Mouse (Mus musculus) midbrain, embryonic 11.5 days (tissue): ENCODE data around the gene Lrg1. TPM values are rescaled to one million over a fixed set of nuclear protein-coding genes. Genes with fewer than 3 reads are reported as not detected.

Experiments used
- ATAC-seq: fragments of 200-750 bp; cut with Nextera tagmentation; 2 replicates; pipeline ENCODE4 v1.8.0; 2017; ENCODE audit warnings: moderate TSS enrichment, moderate library complexity; ENCODE audit not compliant: low FRiP score
- DNase-seq: peaks from one replicate; pipeline ENCODE4 v3.0.0; 2015; ENCODE audit warnings: low spot score; ENCODE audit errors: missing footprints
- H3K27ac ChIP-seq: fragments of 300-500 bp; sonication (generic); 2 replicates; pipeline ENCODE4 v1.5.1; 2014; ENCODE audit warnings: low read depth, low read length
- H3K27me3 ChIP-seq: fragments of 300-500 bp; sonication (generic); 2 replicates; pipeline ENCODE4 v1.6.1; 2014; ENCODE audit warnings: mild to moderate bottlenecking, low read length, moderate library complexity, mixed read lengths; ENCODE audit not compliant: control insufficient read depth, insufficient read depth
- H3K36me3 ChIP-seq: fragments of 300-500 bp; sonication (generic); 2 replicates; pipeline ENCODE4 v1.6.1; 2014; ENCODE audit warnings: mild to moderate bottlenecking, low read length, moderate library complexity, mixed read lengths; ENCODE audit not compliant: control insufficient read depth, insufficient read depth
- H3K4me1 ChIP-seq: fragments of 300-500 bp; sonication (generic); 2 replicates; pipeline ENCODE4 v1.6.1; 2014; ENCODE audit warnings: low read length; ENCODE audit not compliant: control insufficient read depth, insufficient read depth
- H3K4me2 ChIP-seq: fragments of 300-500 bp; sonication (generic); 2 replicates; pipeline ENCODE4 v1.6.1; 2014; ENCODE audit warnings: mild to moderate bottlenecking, moderate library complexity
- H3K4me3 ChIP-seq: fragments of 300-500 bp; sonication (generic); 2 replicates; pipeline ENCODE4 v1.5.1; 2014; ENCODE audit warnings: low read depth, low read length
- H3K9ac ChIP-seq: fragments of 300-500 bp; sonication (generic); 2 replicates; pipeline ENCODE4 v1.6.1; 2014; ENCODE audit warnings: low read length
- H3K9me3 ChIP-seq: fragments of 300-500 bp; sonication (generic); 2 replicates; pipeline ENCODE4 v1.6.1; 2016; ENCODE audit warnings: low read length; ENCODE audit not compliant: control insufficient read depth
- WGBS: fragments of 180-500 bp; shearing (Covaris S2); extraction: QIAGEN DNeasy Blood & Tissue Kit; methylation state at CpG from one replicate; pipeline ENCODE4 v1.1.7; 2014; 5-methylcytosine and 5-hydroxymethylcytosine counted together
- polyA plus RNA-seq: library from polyadenylated mRNA; unstranded; fragments of >200 nt; fragmentation: Nextera tagmentation; extraction: Ambion mirVana; gene quantifications from 2 replicates; pipeline ENCODE4 v1.2.1, GENCODE M21; 2014

The Lrg1 gene
- polyA plus RNA-seq, 1 experiment from 2014 or later: not detected

GRCm38 (mm10) chr17:56098711-56099572 lies 22.9 kb downstream of the Lrg1 start:
- Histone ChIP-seq H3K9me3 (no peaks in the 10 kb centered on the region), H3K4me3 (no peak overlapping the region), H3K36me3 (peaks cover 36% of the 10 kb centered on the region), H3K4me2 (no peak overlapping the region), H3K4me1 (no peaks in the 10 kb centered on the region), H3K27ac (no peak overlapping the region), H3K9ac (no peak overlapping the region), H3K27me3 (no peaks in the 10 kb centered on the region)
- ATAC-seq (no peak), DNase-seq (no peak)
- 92% methylated on average over 15 of the region's 15 CpGs for WGBS

GRCm38 (mm10) chr17:56098180-56098579 lies 23.6 kb downstream of the Lrg1 start:
- Histone ChIP-seq H3K36me3 (peaks cover 36% of the 10 kb centered on the region), H3K27ac (no peak overlapping the region), H3K4me1 (no peaks in the 10 kb centered on the region), H3K9ac (no peak overlapping the region), H3K4me3 (no peak overlapping the region), H3K27me3 (no peaks in the 10 kb centered on the region), H3K4me2 (no peak overlapping the region), H3K9me3 (no peaks in the 10 kb centered on the region)
- ATAC-seq (no peak), DNase-seq (no peak)
- 90% methylated on average over 8 of the region's 8 CpGs for WGBS

- H3K4me1 ChIP-seq: no peaks in the 10 kb centered on the region
- H3K9ac ChIP-seq: no peak overlapping the region
- WGBS: 92% methylated on average over 12 of the region's 12 CpGs
- ATAC-seq (no peak), DNase-seq (no peak)
- H3K4me3 ChIP-seq: no peak overlapping the region
- H3K27me3 ChIP-seq: no peaks in the 10 kb centered on the region
- H3K9me3 ChIP-seq: no peaks in the 10 kb centered on the region
- H3K27ac ChIP-seq: no peak overlapping the region
- peaks cover 30% of the 10 kb centered on the region for H3K36me3 ChIP-seq
- H3K4me2 ChIP-seq: no peak overlapping the region
Measured at GRCm38 (mm10) chr17:56096883-56097282, 24.9 kb downstream of the Lrg1 start.

- no peak overlapping the region for H3K9ac ChIP-seq
- H3K9me3 ChIP-seq: no peaks in the 10 kb centered on the region
- no peak for DNase-seq
- WGBS: 100% methylated on average over 1 of the region's 1 CpGs
- H3K27me3 ChIP-seq: no peaks in the 10 kb centered on the region
- H3K4me3 ChIP-seq: no peak overlapping the region
- no peak overlapping the region for H3K27ac ChIP-seq
- no peak for ATAC-seq
- peaks cover 15% of the 10 kb centered on the region for H3K36me3 ChIP-seq
- H3K4me1 ChIP-seq: no peaks in the 10 kb centered on the region
- no peak overlapping the region for H3K4me2 ChIP-seq
Measured at GRCm38 (mm10) chr17:56092794-56093193, 29.0 kb downstream of the Lrg1 start.

GRCm38 (mm10) chr17:56092312-56092711 lies 29.5 kb downstream of the Lrg1 start:
- no peaks in the 10 kb centered on the region for H3K4me1 ChIP-seq
- no peaks in the 10 kb centered on the region for H3K27me3 ChIP-seq
- no peaks in the 10 kb centered on the region for H3K9me3 ChIP-seq
- peaks cover 15% of the 10 kb centered on the region for H3K36me3 ChIP-seq
- no peak overlapping the region for H3K27ac ChIP-seq
- DNase-seq (no peak), ATAC-seq (no peak)
- WGBS: 89% methylated on average over 1 of the region's 1 CpGs
- no peak overlapping the region for H3K4me2 ChIP-seq
- H3K9ac ChIP-seq: no peak overlapping the region
- H3K4me3 ChIP-seq: no peak overlapping the region

GRCm38 (mm10) chr17:56080781-56081585 lies 40.8 kb downstream of the Lrg1 start:
- Histone ChIP-seq H3K4me2 (peak overlapping the region; percentile 98), H3K4me3 (peak overlapping the region; percentile 80), H3K4me1 (peaks cover 19% of the 10 kb centered on the region), H3K27ac (no peak overlapping the region; the same call in 1 of the 2 replicates), H3K9me3 (no peaks in the 10 kb centered on the region), H3K36me3 (peaks cover 2% of the 10 kb centered on the region), H3K9ac (peak overlapping the region; percentile 77), H3K27me3 (no peaks in the 10 kb centered on the region)
- DNase-seq (peak; percentile 96), ATAC-seq (peak; percentile 61)
- WGBS: 6% methylated on average over 8 of the region's 8 CpGs

- DNase-seq: no peak
Measured at GRCm38 (mm10) chr17:56079921-56080320, 41.9 kb downstream of the Lrg1 start.

GRCm38 (mm10) chr17:56078880-56079795 lies 42.7 kb downstream of the Lrg1 start, which contains the start of gene Hdgfl2:
Gene Hdgfl2, plus strand, starts transcription at chr17:56079634.
- DNase-seq (peak; percentile 100), ATAC-seq (peak; percentile 93)
- peaks cover 27% of the 10 kb centered on the region for H3K4me1 ChIP-seq
- peak within 1 kb of the TSS; percentile 98 for H3K4me2 ChIP-seq
- no peaks in the 10 kb centered on the region for H3K36me3 ChIP-seq
- WGBS: under 1% methylated on average over 61 of the region's 61 CpGs
- H3K27ac ChIP-seq: no peak within 1 kb of the TSS; the same call in 1 of the 2 replicates
- H3K27me3 ChIP-seq: no peaks in the 10 kb centered on the region
- H3K4me3 ChIP-seq: peak within 1 kb of the TSS; percentile 80
- H3K9me3 ChIP-seq: no peaks in the 10 kb centered on the region
- H3K9ac ChIP-seq: peak within 1 kb of the TSS; percentile 77

More at GRCm38 (mm10) chr17:56079921-56080320, 41.9 kb downstream of the Lrg1 start:
- peak overlapping the region; percentile 80 for H3K4me3 ChIP-seq
- peak overlapping the region; percentile 98 for H3K4me2 ChIP-seq
- no peaks in the 10 kb centered on the region for H3K27me3 ChIP-seq
- H3K36me3 ChIP-seq: peaks cover 2% of the 10 kb centered on the region; the same call in 1 of the 2 replicates
- no peak overlapping the region; the same call in 1 of the 2 replicates for H3K27ac ChIP-seq
- ATAC-seq: no peak
- no peaks in the 10 kb centered on the region for H3K9me3 ChIP-seq
- peaks cover 24% of the 10 kb centered on the region for H3K4me1 ChIP-seq
- 3% methylated on average over 11 of the region's 11 CpGs for WGBS
- peak overlapping the region; percentile 77 for H3K9ac ChIP-seq
